ENCODE assay signal across 8 mouse cellular contexts in the genomic region with DNA sequence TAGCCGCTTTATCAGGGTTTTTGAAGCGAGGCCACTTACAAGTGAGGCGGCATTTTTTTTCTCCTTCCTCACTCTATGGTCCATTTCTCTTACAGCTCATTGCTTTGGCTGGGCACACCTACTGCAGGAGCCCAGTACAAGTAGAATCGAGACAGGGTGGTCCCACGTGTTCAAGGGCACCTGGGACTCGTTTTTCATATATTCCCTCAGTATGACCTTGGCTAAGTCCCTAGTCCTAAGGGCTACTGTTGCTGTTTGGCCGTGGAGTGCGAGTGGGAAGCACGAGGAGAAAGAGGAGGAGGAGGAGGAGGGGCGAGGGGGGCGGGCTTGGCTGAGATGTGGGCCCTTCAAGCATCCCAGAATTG. TPM values are rescaled to one million over a fixed set of nuclear protein-coding genes. Genes with fewer than 3 reads are reported as not detected.
DNase-seq lines count a peak whose midpoint lies in the region; ATAC-seq and TF ChIP-seq lines count a peak whose summit lies in the region.

No protein-coding gene starts in this region.

- no peak overlapping the region; the same call in 1 of the 2 replicates for H3K9ac ChIP-seq in kidney, postnatal 0 days (ENCODE audit: low read depth, low read length)
- H3K9ac ChIP-seq in hindbrain, embryonic 13.5 days = peak overlapping the region; percentile 83
- peak overlapping the region; percentile 70; the same call in 1 of the 2 replicates for H3K9ac ChIP-seq in midbrain, embryonic 14.5 days (replicated peaks; ENCODE audit: low read length)

- H3K27me3 ChIP-seq in kidney, postnatal 0 days (ENCODE audit: insufficient read depth, low read length) = no peaks in the 10 kb centered on the region
- peaks cover 34% of the 10 kb centered on the region for H3K27me3 ChIP-seq in embryonic facial prominence, embryonic 10.5 days (replicated peaks; ENCODE audit: low read depth, poor library complexity, severe bottlenecking)
- no peaks in the 10 kb centered on the region for H3K27me3 ChIP-seq in hindbrain, embryonic 13.5 days
- H3K27me3 ChIP-seq in midbrain, embryonic 14.5 days (ENCODE audit: control insufficient read depth, insufficient read depth, low read length) = no peaks in the 10 kb centered on the region

- no peak for TF ChIP-seq CTCF in kidney, postnatal 0 days (IDR thresholded peaks at IDR 0.05; ENCODE audit: low read depth)

- no peaks in the 10 kb centered on the region for H3K36me3 ChIP-seq in kidney, postnatal 0 days (ENCODE audit: insufficient read depth, low read length)
- no peaks in the 10 kb centered on the region for H3K36me3 ChIP-seq in embryonic facial prominence, embryonic 10.5 days (replicated peaks)
- H3K36me3 ChIP-seq in hindbrain, embryonic 13.5 days = no peaks in the 10 kb centered on the region
- no peaks in the 10 kb centered on the region for H3K36me3 ChIP-seq in midbrain, embryonic 14.5 days (ENCODE audit: control insufficient read depth, insufficient read depth, low read length)

- DNase-seq in kidney, postnatal 0 days (ENCODE audit: low spot score) = peak; percentile 5
- no peak for DNase-seq in kidney, postnatal 36 days
- no peak for DNase-seq in embryonic facial prominence, embryonic 10.5 days (ENCODE audit: low spot score)
- DNase-seq in midbrain, embryonic 14.5 days = no peak
- DNase-seq in B cell, adult 2 months = no peak
- DNase-seq in ovary, postnatal 14 days (ENCODE audit: low spot score) = no peak

- H3K27ac ChIP-seq in kidney, postnatal 0 days = no peak overlapping the region
- peak overlapping the region; percentile 87 for H3K27ac ChIP-seq in embryonic facial prominence, embryonic 10.5 days (replicated peaks)
- H3K27ac ChIP-seq in hindbrain, embryonic 13.5 days = no peak overlapping the region
- H3K27ac ChIP-seq in midbrain, embryonic 14.5 days (replicated peaks; ENCODE audit: low read depth, low read length) = 0 out of 2 replicates have a peak overlapping the region, but pooled peaks have one; percentile 32

- no peaks in the 10 kb centered on the region for H3K9me3 ChIP-seq in kidney, postnatal 0 days (replicated peaks; ENCODE audit: low read length)
- H3K9me3 ChIP-seq in embryonic facial prominence, embryonic 10.5 days = no peaks in the 10 kb centered on the region
- no peaks in the 10 kb centered on the region for H3K9me3 ChIP-seq in hindbrain, embryonic 13.5 days
- H3K9me3 ChIP-seq in midbrain, embryonic 14.5 days (ENCODE audit: control insufficient read depth, low read length) = no peaks in the 10 kb centered on the region

- H3K4me3 ChIP-seq in kidney, postnatal 0 days (replicated peaks; ENCODE audit: low read depth, low read length) = peak overlapping the region; percentile 59
- peak overlapping the region; percentile 75 for H3K4me3 ChIP-seq in embryonic facial prominence, embryonic 10.5 days
- H3K4me3 ChIP-seq in hindbrain, embryonic 13.5 days = peak overlapping the region; percentile 64
- H3K4me3 ChIP-seq in midbrain, embryonic 14.5 days (replicated peaks; ENCODE audit: low read depth, low read length) = peak overlapping the region; percentile 57

- WGBS in kidney, postnatal 0 days = 25% methylated on average over 8 of the region's 11 CpGs
- WGBS in embryonic facial prominence, embryonic 10.5 days = 20% methylated on average over 11 of the region's 11 CpGs
- 22% methylated on average over 8 of the region's 11 CpGs for WGBS in hindbrain, embryonic 13.5 days
- 19% methylated on average over 9 of the region's 11 CpGs for WGBS in midbrain, embryonic 14.5 days

- H3K4me1 ChIP-seq in kidney, postnatal 0 days (replicated peaks; ENCODE audit: insufficient read depth, low read length) = no peaks in the 10 kb centered on the region
- H3K4me1 ChIP-seq in embryonic facial prominence, embryonic 10.5 days = peaks cover 6% of the 10 kb centered on the region; the same call in 1 of the 2 replicates
- peaks cover 10% of the 10 kb centered on the region; the same call in 1 of the 2 replicates for H3K4me1 ChIP-seq in hindbrain, embryonic 13.5 days (replicated peaks)
- H3K4me1 ChIP-seq in midbrain, embryonic 14.5 days (ENCODE audit: control insufficient read depth, insufficient read depth, low read length) = no peaks in the 10 kb centered on the region; the same call in 1 of the 2 replicates

- H3K4me2 ChIP-seq in kidney, postnatal 0 days (ENCODE audit: low read length) = peak overlapping the region; percentile 57
- H3K4me2 ChIP-seq in hindbrain, embryonic 13.5 days = peak overlapping the region; percentile 63
- H3K4me2 ChIP-seq in midbrain, embryonic 14.5 days (ENCODE audit: low read length) = peak overlapping the region; percentile 66

- no peak; the same call in 1 of the 2 replicates for ATAC-seq in kidney, postnatal 0 days (replicated peaks; ENCODE audit: low FRiP score, low read depth)
- ATAC-seq in hindbrain, embryonic 13.5 days (ENCODE audit: low FRiP score) = no peak; the same call in 1 of the 2 replicates
- peak; percentile 80 for ATAC-seq in midbrain, embryonic 14.5 days (ENCODE audit: low FRiP score, low TSS enrichment)
- ATAC-seq in monocyte, adult 5-6 weeks (replicated peaks; ENCODE audit: insufficient number of reproducible peaks, low FRiP score, low TSS enrichment, poor library complexity, severe bottlenecking) = no peak

RNA-seq across cellular contexts. Expression of a gene that starts 0.4 kb away (rescaled TPM):
- 8.4 and 9.1 TPM in 2 replicates for polyA plus RNA-seq in kidney, postnatal 0 days (2015; fragmentation: Nextera tagmentation; extraction: Ambion mirVana)
- 16.6 and 16.9 TPM in 2 replicates for polyA plus RNA-seq in embryonic facial prominence, embryonic 10.5 days (2016; fragmentation: Nextera tagmentation; extraction: Ambion mirVana)
- polyA plus RNA-seq in hindbrain, embryonic 13.5 days (2015; fragmentation: Nextera tagmentation; extraction: Ambion mirVana) = 7.5 and 7.6 TPM in 2 replicates
- 11.4 and 11.7 TPM in 2 replicates for polyA plus RNA-seq in midbrain, embryonic 14.5 days (2014; fragmentation: Nextera tagmentation; extraction: Ambion mirVana)
- 11.5 to 12.2 TPM (median 11.8 TPM) in 3 replicates for total RNA-seq in monocyte, adult 5-6 weeks (2017)

RNA-seq across cellular contexts. Expression of a gene that starts 10.9 kb away (rescaled TPM):
- polyA plus RNA-seq in kidney, postnatal 0 days (2015; fragmentation: Nextera tagmentation; extraction: Ambion mirVana) = 9.5 and 9.9 TPM in 2 replicates
- 14.0 and 14.3 TPM in 2 replicates for polyA plus RNA-seq in embryonic facial prominence, embryonic 10.5 days (2016; fragmentation: Nextera tagmentation; extraction: Ambion mirVana)
- polyA plus RNA-seq in hindbrain, embryonic 13.5 days (2015; fragmentation: Nextera tagmentation; extraction: Ambion mirVana) = 15.9 and 18.6 TPM in 2 replicates
- polyA plus RNA-seq in midbrain, embryonic 14.5 days (2014; fragmentation: Nextera tagmentation; extraction: Ambion mirVana) = 16.2 and 16.5 TPM in 2 replicates
- 8.0 to 25.4 TPM (median 13.1 TPM) in 3 replicates for total RNA-seq in monocyte, adult 5-6 weeks (2017)

RNA-seq across cellular contexts. Expression of a gene that starts 56.1 kb away (rescaled TPM):
- 20.5 and 22.0 TPM in 2 replicates for polyA plus RNA-seq in kidney, postnatal 0 days (2015; fragmentation: Nextera tagmentation; extraction: Ambion mirVana)
- 32.5 and 39.2 TPM in 2 replicates for polyA plus RNA-seq in embryonic facial prominence, embryonic 10.5 days (2016; fragmentation: Nextera tagmentation; extraction: Ambion mirVana)
- 264 and 268 TPM in 2 replicates for polyA plus RNA-seq in hindbrain, embryonic 13.5 days (2015; fragmentation: Nextera tagmentation; extraction: Ambion mirVana)
- 304 and 316 TPM in 2 replicates for polyA plus RNA-seq in midbrain, embryonic 14.5 days (2014; fragmentation: Nextera tagmentation; extraction: Ambion mirVana)
- total RNA-seq in monocyte, adult 5-6 weeks (2017) = 1.5 to 16.1 TPM (median 3.5 TPM) in 3 replicates

Comparison
In these comparisons a context has a peak if more than half of its experiments do, and no peak if none do; other contexts are left out.
1. H3K27ac ChIP-seq: peak in embryonic facial prominence, embryonic 10.5 days (single experiment) and midbrain, embryonic 14.5 days (single experiment); none in kidney, postnatal 0 days (single experiment) and hindbrain, embryonic 13.5 days (single experiment).
2. Peak in every context shown above with its lines, with median percentiles within 50 percentile points of each other: H3K4me2 ChIP-seq and H3K4me3 ChIP-seq.